Mouse (Mus musculus) lung, postnatal 25 days (tissue): Measurements from ENCODE around the gene Slc27a1.
A peak's percentile ranks its signal among the peaks of the same experiment; 100 is the strongest.

Experiments
- DNase-seq: peaks from one replicate; pipeline ENCODE4 v3.0.0; 2022; ENCODE audit warnings: low spot score

Gene Slc27a1

DNA sequence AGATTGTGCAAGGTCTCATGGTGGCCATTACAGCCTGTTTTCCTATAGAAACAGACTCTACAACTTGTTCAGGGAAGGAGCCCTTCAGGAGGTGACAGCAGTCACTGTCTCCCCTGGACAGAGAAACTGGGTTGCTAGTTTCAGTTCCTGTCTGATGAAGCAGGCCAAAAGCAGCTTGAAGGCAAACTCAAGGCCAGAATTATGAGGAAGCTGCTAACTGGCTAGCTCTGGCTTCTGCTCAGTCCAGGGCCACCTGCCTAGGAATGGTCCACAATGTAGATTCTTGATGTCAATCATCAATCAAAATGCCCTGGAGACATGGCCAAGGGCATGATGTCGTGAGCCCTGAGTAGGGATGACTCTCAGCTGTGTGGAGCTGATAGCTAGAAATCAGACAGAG lies 56.4 kb downstream of the Slc27a1 start:
- DNase-seq, result peak; percentile 23

DNA sequence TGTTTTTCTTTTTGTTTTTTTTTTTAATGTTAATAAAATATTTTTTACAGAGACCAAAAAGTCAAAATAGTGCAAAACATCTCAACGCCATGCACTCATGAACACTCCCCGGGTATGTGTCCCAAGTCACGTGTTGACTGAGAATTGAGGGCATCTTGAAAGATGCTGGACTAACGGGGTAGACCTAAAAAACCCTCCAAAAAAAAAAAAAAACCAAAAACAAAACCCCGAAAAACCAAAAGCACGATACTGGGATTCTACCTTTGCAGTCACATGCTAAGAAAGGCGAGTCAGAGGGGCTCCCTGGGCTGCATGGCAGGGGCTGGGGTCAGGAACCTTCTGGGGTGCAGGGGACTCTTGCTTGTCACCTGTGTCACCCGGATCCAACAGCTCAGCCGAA lies 58.1 kb downstream of the Slc27a1 start:
- DNase-seq, result no peak

DNA sequence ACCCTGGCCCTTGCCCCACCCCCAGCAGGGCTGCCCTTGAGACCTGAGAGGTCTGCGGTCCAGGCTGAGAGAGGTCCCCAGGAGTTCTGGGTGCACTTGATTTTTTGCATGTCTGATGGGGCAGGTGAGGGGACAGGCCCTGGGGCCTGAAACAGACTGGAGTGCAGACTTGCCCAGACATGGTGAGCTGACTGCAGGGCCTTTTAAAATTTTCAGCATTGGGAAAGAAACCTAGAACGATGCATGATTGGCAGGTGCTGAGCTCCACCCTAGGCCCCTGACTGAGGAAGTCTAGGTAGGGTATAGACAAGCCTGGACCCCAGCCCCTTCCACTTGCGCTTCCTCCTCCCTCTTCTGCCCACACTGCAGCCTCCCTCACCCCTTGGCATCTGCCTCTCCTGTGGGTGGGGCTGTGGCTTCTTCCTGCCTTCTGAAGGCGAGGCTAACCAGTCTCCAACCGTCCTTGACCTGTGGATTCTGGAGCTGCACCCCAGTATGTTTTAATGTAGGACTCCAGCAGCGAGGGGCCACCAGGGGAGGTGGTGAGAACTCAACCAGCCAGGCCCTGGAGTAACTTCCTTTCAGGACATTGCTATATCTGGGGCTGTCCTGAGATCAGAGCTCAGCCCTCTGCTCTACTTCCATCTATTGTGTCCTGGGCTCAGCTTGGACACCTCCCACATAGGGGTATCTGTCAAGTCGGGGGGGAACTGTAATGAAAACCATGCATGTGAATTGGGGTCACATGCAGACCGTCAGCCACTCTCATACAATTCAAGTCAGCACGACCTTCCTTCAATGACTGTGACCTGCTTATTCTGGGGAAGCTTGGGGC lies 58.8 kb downstream of the Slc27a1 start:
- DNase-seq, result peak; percentile 41

DNA sequence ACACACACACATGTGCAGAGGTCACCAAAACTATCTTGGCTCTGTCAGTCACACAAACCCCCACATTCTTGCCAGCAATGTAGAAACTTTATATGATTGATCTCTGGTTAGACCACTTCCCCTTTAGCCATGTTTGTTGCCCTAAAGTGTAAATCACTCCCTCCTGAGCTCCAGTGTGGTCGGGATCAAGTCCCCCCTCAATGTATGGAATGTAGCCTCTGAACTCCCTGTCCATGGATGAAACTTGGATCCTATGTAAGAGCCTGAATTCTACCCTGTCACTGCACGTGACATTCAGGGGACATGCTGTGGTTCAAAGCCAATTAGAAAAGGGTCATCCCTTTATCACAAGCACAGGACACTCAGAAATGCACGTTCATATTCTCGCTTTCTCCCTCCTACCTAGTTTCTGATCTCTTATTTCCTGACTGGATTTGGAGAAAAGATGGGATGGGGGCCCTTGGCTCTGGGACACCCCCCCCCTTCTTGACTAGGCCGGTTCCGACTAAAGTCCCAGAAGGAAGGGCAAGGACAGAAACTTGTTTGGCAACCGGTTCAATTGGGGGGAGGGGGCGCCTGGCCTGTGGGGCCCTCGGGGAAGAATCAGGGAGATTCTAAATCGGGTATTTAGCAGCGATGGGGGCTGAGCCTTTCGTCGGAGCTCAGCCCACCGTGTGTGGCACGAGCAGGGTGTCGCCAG lies 59.9 kb downstream of the Slc27a1 start:
- no peak for DNase-seq

DNA sequence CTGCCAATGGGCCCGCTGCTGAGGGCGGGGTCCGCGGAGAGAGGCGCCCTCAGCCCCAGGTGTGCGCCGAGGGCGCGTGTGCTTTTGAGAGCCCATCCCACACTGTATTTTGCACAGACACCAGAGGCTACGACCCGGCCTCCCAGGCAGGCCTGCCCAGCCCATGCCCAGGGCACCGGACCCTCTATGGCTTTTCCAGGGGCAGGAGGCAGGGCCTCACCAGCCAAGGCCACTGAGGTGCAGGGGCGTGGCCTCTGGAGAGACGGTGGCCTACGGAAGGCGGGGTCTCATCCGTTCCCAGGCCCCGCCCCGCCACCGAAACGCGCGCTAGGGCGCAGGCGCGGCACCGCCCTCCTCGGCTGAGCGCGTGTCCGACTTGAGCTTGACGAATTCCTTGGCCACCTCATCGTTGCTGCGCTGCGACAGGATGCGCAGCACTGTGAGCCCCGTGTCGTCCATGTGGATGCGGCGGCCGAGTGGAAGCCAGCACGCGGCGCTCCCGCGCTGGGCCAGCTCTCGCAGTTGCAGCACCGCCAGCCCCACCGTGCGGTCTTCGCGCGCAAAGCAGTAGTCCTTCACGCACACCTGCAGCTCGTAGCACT lies 60.5 kb downstream of the Slc27a1 start:
- peak; percentile 94 for DNase-seq

DNA sequence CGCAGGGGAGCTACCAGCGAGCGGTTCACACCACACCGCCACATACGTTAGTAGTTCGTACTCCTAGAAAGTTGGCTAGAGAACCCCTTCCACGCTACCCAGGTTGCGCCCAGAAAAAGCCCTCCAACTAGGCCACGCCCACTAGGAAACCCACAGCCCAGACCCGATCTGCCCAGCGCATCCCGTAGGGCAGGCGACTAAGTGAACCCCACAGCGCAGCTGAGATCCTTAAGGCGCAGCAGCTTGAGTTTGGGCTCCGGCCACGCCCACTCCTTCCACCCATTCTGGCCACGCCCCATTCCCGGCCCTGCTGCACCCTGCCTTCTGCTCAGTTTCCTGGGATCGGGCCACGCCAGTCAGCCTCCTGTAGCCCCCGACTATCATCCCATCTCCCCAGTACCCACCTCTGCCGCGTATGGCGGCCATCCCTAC lies 61.1 kb downstream of the Slc27a1 start:
- DNase-seq, result peak; percentile 24

DNA sequence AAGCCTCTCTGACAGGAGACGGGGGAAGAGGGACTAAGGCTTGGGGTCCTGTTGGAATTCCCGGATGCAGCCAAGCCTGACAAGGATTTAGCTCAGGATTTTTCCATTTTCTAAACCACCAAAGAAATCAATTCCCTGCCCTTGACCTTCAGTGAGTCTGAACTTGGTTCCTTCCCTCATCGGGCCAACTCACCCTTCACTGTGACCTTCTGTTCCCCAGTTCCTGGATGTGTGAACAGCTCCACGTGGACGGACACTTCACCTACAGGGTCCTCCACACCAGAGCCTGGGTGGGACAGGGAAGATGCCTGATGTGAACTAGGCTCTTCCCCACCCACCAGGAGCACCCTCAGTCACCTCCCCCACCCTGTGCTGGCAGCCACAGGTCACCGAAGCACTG lies 62.1 kb downstream of the Slc27a1 start:
- DNase-seq, result no peak

DNA sequence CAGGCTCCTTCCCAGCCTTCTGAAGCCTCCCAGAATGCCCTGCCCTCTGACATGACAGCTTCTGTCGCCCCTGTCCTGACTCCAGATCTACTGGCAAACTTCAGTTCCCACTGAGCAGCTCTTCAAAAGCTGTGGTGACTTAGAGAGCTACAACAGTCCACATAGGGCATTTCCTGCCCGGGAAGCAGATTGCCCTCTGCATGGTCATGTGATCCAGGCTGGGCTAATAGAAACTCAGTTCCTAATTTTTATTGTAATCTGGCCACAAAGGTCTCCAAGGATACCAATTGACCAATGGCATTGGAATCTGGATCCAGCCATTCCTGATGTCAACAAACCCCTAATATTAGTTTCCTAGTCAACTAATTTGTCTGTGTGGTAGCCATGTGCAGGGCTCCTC lies 63.2 kb downstream of the Slc27a1 start:
- peak; percentile 20 for DNase-seq

DNA sequence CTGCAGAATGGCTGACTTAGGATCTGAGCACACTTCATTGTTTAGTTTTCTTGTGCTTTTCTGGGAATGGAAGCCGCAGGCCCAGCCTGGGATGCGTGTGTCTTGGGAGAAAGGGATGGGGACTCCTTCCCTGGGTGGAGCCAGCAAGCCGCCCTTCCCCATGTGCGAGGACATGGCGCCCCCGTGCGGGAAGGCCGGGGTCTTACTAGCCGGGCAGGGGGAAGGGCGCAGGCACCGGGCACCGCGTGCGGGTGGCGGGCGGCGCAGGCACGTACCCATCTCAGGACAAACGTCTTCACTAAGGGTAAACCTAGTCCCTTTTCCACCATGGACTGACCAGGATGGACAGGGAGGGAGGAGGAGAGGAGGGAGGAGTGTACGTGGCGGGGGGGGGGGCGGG lies 64.5 kb downstream of the Slc27a1 start:
- peak; percentile 54 for DNase-seq

DNA sequence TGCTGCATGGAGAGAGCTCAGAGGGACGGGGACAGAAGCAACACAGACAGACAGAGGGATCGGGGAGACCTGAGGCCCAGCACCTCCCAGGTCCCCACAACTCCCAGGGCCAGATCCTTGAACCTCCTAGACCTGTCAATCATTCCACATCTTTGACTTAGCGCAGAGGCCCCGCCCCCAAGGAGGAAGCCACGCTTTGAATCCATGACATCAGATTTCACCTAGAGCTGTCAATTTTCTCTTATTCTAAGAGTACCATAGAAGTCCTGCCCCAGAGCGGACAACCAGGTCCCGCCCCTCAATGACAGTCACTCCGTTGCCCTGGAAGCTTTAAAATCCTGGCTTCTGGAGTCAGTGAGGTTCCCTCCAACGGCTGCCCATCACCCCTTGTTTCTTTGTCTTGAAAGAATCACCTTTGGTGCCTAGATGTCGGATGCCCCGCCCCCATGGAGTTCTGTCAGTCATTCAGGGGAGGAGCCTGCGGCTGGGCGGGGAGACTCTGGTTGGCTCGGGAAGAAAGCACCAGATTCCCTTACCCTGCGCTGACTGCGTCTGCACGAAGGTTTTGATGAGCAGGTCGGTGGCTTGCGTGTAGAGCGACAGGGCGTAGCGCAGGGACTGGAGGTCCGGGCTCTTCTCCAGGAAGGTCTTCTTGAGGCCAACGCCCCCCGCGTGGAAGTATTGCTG lies 65.4 kb downstream of the Slc27a1 start:
- peak; percentile 67 for DNase-seq
